Mouse (Mus musculus) myocyte (in vitro differentiated cells): ENCODE data around the gene Ppp1r17.

ENCODE experiments used
- CEBPB ChIP-seq: IDR thresholded peaks from 2 replicates; pipeline ENCODE4 v1.6.1; 2011; ENCODE audit warnings: mild to moderate bottlenecking, moderate library complexity; ENCODE audit not compliant: poor library complexity, insufficient read depth, severe bottlenecking
- E2F4 ChIP-seq: IDR thresholded peaks from one replicate; pipeline ENCODE4 v1.6.1; 2011; ENCODE audit warnings: mild to moderate bottlenecking, control low read depth, moderate library complexity; ENCODE audit not compliant: insufficient read depth
- MAX ChIP-seq: IDR thresholded peaks from one replicate; pipeline ENCODE4 v1.6.1; 2011; ENCODE audit warnings: low read depth, mild to moderate bottlenecking, control low read depth
- MYOD1 ChIP-seq, 3 experiments: IDR thresholded peaks; one replicate each; pipeline ENCODE4 v1.6.1; 2011; ENCODE audit warnings: control low read depth in 2 of 3, low read depth in 2 of 3, mild to moderate bottlenecking in 2 of 3, moderate library complexity in 1 of 3; ENCODE audit not compliant: insufficient read length in 2 of 3, control insufficient read depth in 1 of 3
- POLR2A ChIP-seq: IDR thresholded peaks from one replicate; pipeline ENCODE4 v1.6.1; 2011; ENCODE audit warnings: low read depth, mild to moderate bottlenecking, control low read depth, moderate library complexity; ENCODE audit not compliant: insufficient read length
- POLR2AphosphoS2 ChIP-seq: IDR thresholded peaks from one replicate; pipeline ENCODE4 v1.6.1; 2011; ENCODE audit warnings: low read depth, control low read depth; ENCODE audit not compliant: insufficient read length

DNA sequence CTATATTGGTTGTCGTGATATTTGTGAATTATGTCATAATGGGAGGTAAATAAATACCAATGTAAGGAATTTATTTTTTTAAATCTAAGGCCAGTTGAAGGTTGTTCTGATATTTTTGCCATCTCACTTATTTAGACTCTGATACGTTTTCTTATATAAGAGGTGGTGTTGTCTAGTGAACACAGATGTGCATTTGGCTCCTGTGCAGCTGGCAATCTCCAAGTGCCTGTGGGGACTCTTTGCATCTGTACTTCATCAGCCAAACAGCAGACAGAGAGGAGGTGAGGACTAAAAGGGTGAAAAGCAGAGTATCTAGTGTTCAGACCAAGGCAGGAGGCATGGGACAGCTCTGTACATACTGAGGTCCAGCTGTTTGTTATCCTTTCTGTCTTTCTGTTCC, 14.9 kb downstream of the Ppp1r17 start:
- TF ChIP-seq POLR2A (no peak), CEBPB (no peak), E2F4 (no peak), MAX (no peak), POLR2AphosphoS2 (no peak), MYOD1 (IDR thresholded peaks at IDR 0.05; ENCODE audit: control insufficient read depth in 1 of 3, insufficient read length in 2 of 3, low read depth in 2 of 3) (no peak)
